Mouse (Mus musculus) inflammation-experienced regulatory T-cells, adult 16 weeks (primary cell): ENCODE results near the gene Gm49416. TPM values are rescaled to one million over a fixed set of nuclear protein-coding genes. Genes with fewer than 3 reads are reported as not detected.

Experiments
- polyA plus RNA-seq: library from polyadenylated mRNA; unstranded; fragments of 100-300 nt; shearing (Covaris generic); gene quantifications from one replicate; pipeline ENCODE4 v1.2.1, GENCODE M21; 2017

Gm49416 gene
- not detected for polyA plus RNA-seq

GRCm38 (mm10) chr19:8888511-8889385, at the start of gene Gm49416, which contains the start of gene 1810009A15Rik:
Gene Gm49416 (plus strand): TSS chr19:8888926.
Gene 1810009A15Rik (plus strand): TSS chr19:8888853.

GRCm38 (mm10) chr19:8839103-8839907, 49.4 kb upstream of the Gm49416 start, which contains the start of gene Gng3:
Gene Gng3 (minus strand): TSS chr19:8839194.

GRCm38 (mm10) chr19:8850402-8850901, 38.3 kb upstream of the Gm49416 start, which contains the start of gene Lrrn4cl:
Gene Lrrn4cl (plus strand): TSS chr19:8850768.

GRCm38 (mm10) chr19:8871267-8872186, 17.2 kb upstream of the Gm49416 start, which contains the start of gene Ubxn1:
Gene Ubxn1 (plus strand): TSS chr19:8871496.

GRCm38 (mm10) chr19:8880311-8881033, 8.3 kb upstream of the Gm49416 start, which contains the start of gene Uqcc3:
Gene Uqcc3 (minus strand): TSS chr19:8880923.

GRCm38 (mm10) chr19:8883616-8884015, 5.1 kb upstream of the Gm49416 start, which contains the start of the genes Lbhd1 and Gm49403:
Gene Lbhd1 (plus strand): TSS chr19:8883732.
Gene Gm49403 (plus strand): TSS chr19:8883930.

GRCm38 (mm10) chr19:8892829-8893766, 4.4 kb downstream of the Gm49416 start, which contains the start of gene Ints5:
Gene Ints5 (plus strand): TSS chr19:8893005.

GRCm38 (mm10) chr19:8897865-8898495, 9.3 kb downstream of the Gm49416 start, which contains the start of gene Ganab:
Gene Ganab (plus strand): TSS chr19:8898071.

GRCm38 (mm10) chr19:8920073-8920736, 31.5 kb downstream of the Gm49416 start, which contains the start of gene B3gat3:
Gene B3gat3 (plus strand): TSS chr19:8920374.

GRCm38 (mm10) chr19:8929224-8930088, 40.7 kb downstream of the Gm49416 start, which contains the start of the genes Rom1 and Eml3:
Gene Rom1 (minus strand): TSS chr19:8929356.
Gene Eml3 (plus strand): TSS chr19:8929552.

GRCm38 (mm10) chr19:8941515-8942217, 52.9 kb downstream of the Gm49416 start, which contains the start of gene Mta2:
Gene Mta2 (plus strand): TSS chr19:8941875.

Other genes starting within 250 kb of the Gm49416 start
- gene Chrm1, start 225.1 kb upstream of the Gm49416 start, polyA plus RNA-seq, result not detected
- gene Slc3a2, start 165.6 kb upstream of the Gm49416 start, polyA plus RNA-seq, result 132 TPM
- gene Wdr74, start 153.1 kb upstream of the Gm49416 start, polyA plus RNA-seq, result 88.5 TPM
- 1.1 TPM for gene 1700092M07Rik, start 148.2 kb upstream of the Gm49416 start, polyA plus RNA-seq
- 189 TPM for gene Stx5a, start 147.5 kb upstream of the Gm49416 start, polyA plus RNA-seq
- gene Nxf1, start 131.9 kb upstream of the Gm49416 start, polyA plus RNA-seq, result 324 TPM
- 107 TPM for gene Tmem223, start 117.9 kb upstream of the Gm49416 start, polyA plus RNA-seq
- gene Tmem179b, start 114.5 kb upstream of the Gm49416 start, polyA plus RNA-seq, result 167 TPM
- gene Taf6l, start 102.5 kb upstream of the Gm49416 start, polyA plus RNA-seq, result 6.1 TPM
- gene Polr2g, start 90.3 kb upstream of the Gm49416 start, polyA plus RNA-seq, result 172 TPM
- gene Zbtb3, start 86.4 kb upstream of the Gm49416 start, polyA plus RNA-seq, result 4.3 TPM
- gene Ttc9c, start 69.6 kb upstream of the Gm49416 start, polyA plus RNA-seq, result 57.9 TPM
- 5.4 TPM for gene Hnrnpul2, start 68.9 kb upstream of the Gm49416 start, polyA plus RNA-seq
- not detected for gene AC129217.1, start 59.2 kb upstream of the Gm49416 start, polyA plus RNA-seq
- 112 TPM for gene Bscl2, start 51.5 kb upstream of the Gm49416 start, polyA plus RNA-seq
- gene Gng3, start 49.7 kb upstream of the Gm49416 start, polyA plus RNA-seq, result 0.45 TPM
- not detected for gene Lrrn4cl, start 38.2 kb upstream of the Gm49416 start, polyA plus RNA-seq
- 165 TPM for gene Ubxn1, start 17.4 kb upstream of the Gm49416 start, polyA plus RNA-seq
- gene Uqcc3, start 8.0 kb upstream of the Gm49416 start, polyA plus RNA-seq, result 82.7 TPM
- gene Lbhd1, start 5.2 kb upstream of the Gm49416 start, polyA plus RNA-seq, result 75.6 TPM
- gene Gm49403, start 5.0 kb upstream of the Gm49416 start, polyA plus RNA-seq, result not detected
- 74.5 TPM for gene 1810009A15Rik, start 73 bp upstream of the Gm49416 start, polyA plus RNA-seq
- gene Ints5, start 4.1 kb downstream of the Gm49416 start, polyA plus RNA-seq, result 55.6 TPM
- 145 TPM for gene Ganab, start 9.1 kb downstream of the Gm49416 start, polyA plus RNA-seq
- 37.2 TPM for gene B3gat3, start 31.4 kb downstream of the Gm49416 start, polyA plus RNA-seq
- 11.8 TPM for gene Rom1, start 40.4 kb downstream of the Gm49416 start, polyA plus RNA-seq
- gene Eml3, start 40.6 kb downstream of the Gm49416 start, polyA plus RNA-seq, result 76.0 TPM
- gene Mta2, start 52.9 kb downstream of the Gm49416 start, polyA plus RNA-seq, result 248 TPM
- gene Tut1, start 64.9 kb downstream of the Gm49416 start, polyA plus RNA-seq, result 55.5 TPM
- 297 TPM for gene Eef1g, start 78.1 kb downstream of the Gm49416 start, polyA plus RNA-seq
- gene Ahnak, start 100.4 kb downstream of the Gm49416 start, polyA plus RNA-seq, result 137 TPM
- not detected for gene Scgb1a1, start 199.0 kb downstream of the Gm49416 start, polyA plus RNA-seq
- gene Asrgl1, start 246.7 kb downstream of the Gm49416 start, polyA plus RNA-seq, result 24.1 TPM